Mouse (Mus musculus) kidney, postnatal 0 days (tissue): ENCODE results near the gene Fyn. TPM values are rescaled to one million over a fixed set of nuclear protein-coding genes. Genes with fewer than 3 reads are reported as not detected.

Source experiments
- ATAC-seq: fragments of 200-750 bp; cut with Nextera tagmentation; replicated peaks from 2 replicates; pipeline ENCODE4 v1.8.0; 2017; ENCODE audit warnings: low read depth, moderate number of reproducible peaks, moderate TSS enrichment, moderate library complexity; ENCODE audit not compliant: low FRiP score
- DNase-seq: peaks from one replicate; pipeline ENCODE4 v3.0.0-alpha.2; 2016; ENCODE audit warnings: low spot score
- H3K27ac ChIP-seq: fragments of 300-500 bp; sonication (generic); 2 replicates; pipeline ENCODE4 v1.5.1; 2014; ENCODE audit warnings: mild to moderate bottlenecking
- H3K27me3 ChIP-seq: fragments of 300-500 bp; sonication (generic); 2 replicates; pipeline ENCODE4 v1.6.1; 2014; ENCODE audit warnings: low read length, mixed read lengths; ENCODE audit not compliant: insufficient read depth
- H3K36me3 ChIP-seq: fragments of 300-500 bp; sonication (generic); 2 replicates; pipeline ENCODE4 v1.6.1; 2014; ENCODE audit warnings: low read length, mixed read lengths; ENCODE audit not compliant: insufficient read depth
- H3K4me1 ChIP-seq: fragments of 300-500 bp; sonication (generic); replicated peaks from 2 replicates; pipeline ENCODE4 v1.6.1; 2014; ENCODE audit warnings: antibody characterized with exemption, low read length, mixed read lengths; ENCODE audit not compliant: insufficient read depth
- H3K4me2 ChIP-seq: fragments of 300-500 bp; sonication (generic); 2 replicates; pipeline ENCODE4 v1.6.1; 2014; ENCODE audit warnings: mild to moderate bottlenecking, low read length, moderate library complexity, mixed read lengths
- H3K4me3 ChIP-seq: fragments of 300-500 bp; sonication (generic); replicated peaks from 2 replicates; pipeline ENCODE4 v1.5.1; 2014; ENCODE audit warnings: low read depth, low read length
- H3K9ac ChIP-seq: fragments of 300-500 bp; sonication (generic); 2 replicates; pipeline ENCODE4 v1.6.1; 2014; ENCODE audit warnings: low read depth, low read length
- H3K9me3 ChIP-seq: fragments of 300-500 bp; sonication (generic); replicated peaks from 2 replicates; pipeline ENCODE4 v1.6.1; 2016; ENCODE audit warnings: low read length, inconsistent platforms, mixed read lengths
- CTCF ChIP-seq: IDR thresholded peaks from 2 replicates; pipeline ENCODE4 v1.5.1; 2016; ENCODE audit warnings: antibody characterized with exemption, low read depth, mild to moderate bottlenecking, moderate library complexity
- WGBS: fragments of 180-500 bp; shearing (Covaris S2); extraction: QIAGEN DNeasy Blood & Tissue Kit; methylation state at CpG from one replicate; pipeline ENCODE4 v1.1.7; 2014; 5-methylcytosine and 5-hydroxymethylcytosine counted together
- polyA plus RNA-seq: library from polyadenylated mRNA; unstranded; fragments of >200 nt; fragmentation: Nextera tagmentation; extraction: Ambion mirVana; gene quantifications from 2 replicates; pipeline ENCODE4 v1.2.1, GENCODE M21; 2015

Fyn gene
- polyA plus RNA-seq, 1 experiment from 2014 or later = 27.8 TPM

GRCm38 (mm10) chr10:39594716-39595115 is 226.1 kb downstream of the Fyn start:
- Histone ChIP-seq H3K9ac (no peak overlapping the region), H3K4me1 (0 out of 2 replicates have a peak, but pooled peaks cover 3% of the 10 kb centered on the region), H3K36me3 (no peaks in the 10 kb centered on the region), H3K4me3 (no peak overlapping the region), H3K9me3 (peaks cover 11% of the 10 kb centered on the region; the same call in 1 of the 2 replicates), H3K27me3 (no peaks in the 10 kb centered on the region), H3K27ac (no peak overlapping the region), H3K4me2 (no peak overlapping the region)
- ATAC-seq = no peak
- 91% methylated on average over 1 of the region's 1 CpGs for WGBS
- DNase-seq = no peak
- no peak for TF ChIP-seq CTCF

GRCm38 (mm10) chr10:39595862-39596261 is 227.2 kb downstream of the Fyn start:
- ATAC-seq = no peak
- no peak for TF ChIP-seq CTCF
- WGBS = 57% methylated on average over 3 of the region's 3 CpGs

GRCm38 (mm10) chr10:39597116-39597791 is 228.6 kb downstream of the Fyn start:
- WGBS = 28% methylated on average over 9 of the region's 9 CpGs
- no peaks in the 10 kb centered on the region for H3K36me3 ChIP-seq
- 0 out of 2 replicates have a peak, but pooled peaks cover 3% of the 10 kb centered on the region for H3K4me1 ChIP-seq
- TF ChIP-seq CTCF = no peak
- no peak overlapping the region for H3K4me3 ChIP-seq
- H3K9ac ChIP-seq = no peak overlapping the region
- ATAC-seq = no peak
- no peak overlapping the region for H3K27ac ChIP-seq
- no peak for DNase-seq
- H3K27me3 ChIP-seq = no peaks in the 10 kb centered on the region
- peaks cover 11% of the 10 kb centered on the region; the same call in 1 of the 2 replicates for H3K9me3 ChIP-seq
- H3K4me2 ChIP-seq = no peak overlapping the region

More at GRCm38 (mm10) chr10:39595862-39596261, 227.2 kb downstream of the Fyn start:
- no peak overlapping the region for H3K27ac ChIP-seq
- H3K27me3 ChIP-seq = no peaks in the 10 kb centered on the region
- no peaks in the 10 kb centered on the region for H3K36me3 ChIP-seq
- H3K4me3 ChIP-seq = no peak overlapping the region
- no peak overlapping the region for H3K4me2 ChIP-seq
- no peak overlapping the region for H3K9ac ChIP-seq
- 0 out of 2 replicates have a peak, but pooled peaks cover 3% of the 10 kb centered on the region for H3K4me1 ChIP-seq
- peak; percentile 21 for DNase-seq
- peaks cover 11% of the 10 kb centered on the region; the same call in 1 of the 2 replicates for H3K9me3 ChIP-seq

GRCm38 (mm10) chr10:39597792-39598183 is 229.1 kb downstream of the Fyn start:
- Histone ChIP-seq H3K4me2 (no peak overlapping the region), H3K36me3 (no peaks in the 10 kb centered on the region), H3K4me3 (no peak overlapping the region), H3K27me3 (no peaks in the 10 kb centered on the region), H3K27ac (no peak overlapping the region), H3K4me1 (0 out of 2 replicates have a peak, but pooled peaks cover 3% of the 10 kb centered on the region), H3K9ac (no peak overlapping the region), H3K9me3 (peaks cover 11% of the 10 kb centered on the region; the same call in 1 of the 2 replicates)
- ATAC-seq (no peak), DNase-seq (no peak)
- TF ChIP-seq CTCF = no peak
- 49% methylated on average over 3 of the region's 3 CpGs for WGBS

DNA sequence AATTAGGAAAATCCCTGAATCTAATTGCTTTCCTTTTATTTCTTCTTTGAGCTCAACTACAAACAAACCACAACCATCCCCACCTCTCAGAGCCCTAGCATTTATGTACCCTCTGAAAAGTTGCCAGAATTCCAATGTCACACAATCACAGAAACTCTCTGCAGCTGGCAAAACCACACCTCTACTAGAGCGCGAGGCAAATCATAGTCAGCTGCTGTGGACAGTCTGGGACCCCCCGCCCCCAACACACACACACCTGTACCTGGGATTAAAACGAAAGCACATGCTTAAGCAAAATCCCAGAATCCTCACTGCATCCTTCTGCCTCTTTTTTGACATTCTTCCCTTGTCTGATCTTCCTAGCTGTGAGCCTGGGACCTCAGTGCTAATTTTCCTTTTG is 230.9 kb downstream of the Fyn start:
- TF ChIP-seq CTCF = no peak
- Histone ChIP-seq H3K4me2 (no peak overlapping the region), H3K4me3 (no peak overlapping the region), H3K9me3 (no peaks in the 10 kb centered on the region), H3K27ac (no peak overlapping the region), H3K4me1 (0 out of 2 replicates have a peak, but pooled peaks cover 3% of the 10 kb centered on the region), H3K36me3 (no peaks in the 10 kb centered on the region), H3K9ac (no peak overlapping the region), H3K27me3 (no peaks in the 10 kb centered on the region)
- WGBS = 88% methylated on average over 4 of the region's 4 CpGs
- DNase-seq (no peak), ATAC-seq (no peak)

DNA sequence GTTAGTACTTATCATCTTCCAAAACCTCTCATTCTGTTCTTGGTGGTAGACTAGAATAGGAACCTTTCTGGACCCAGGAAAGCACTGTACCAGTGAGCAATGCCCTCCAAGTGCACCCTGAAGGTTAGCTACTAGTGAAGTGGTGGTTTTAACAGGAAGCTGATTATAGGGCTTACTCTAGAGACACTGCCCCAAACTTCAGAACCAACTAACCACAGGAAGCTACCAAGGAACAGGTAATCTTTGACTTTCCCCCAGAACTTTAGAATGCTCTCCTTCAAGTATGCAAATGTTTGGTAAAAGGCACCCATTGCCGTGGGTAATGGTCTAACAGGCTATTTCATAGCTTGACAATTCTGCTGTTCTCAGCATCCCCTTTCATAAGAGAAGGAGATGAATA is 231.5 kb downstream of the Fyn start:
- Histone ChIP-seq H3K4me3 (no peak overlapping the region), H3K27me3 (no peaks in the 10 kb centered on the region), H3K4me2 (no peak overlapping the region), H3K9me3 (no peaks in the 10 kb centered on the region), H3K9ac (no peak overlapping the region), H3K4me1 (0 out of 2 replicates have a peak, but pooled peaks cover 3% of the 10 kb centered on the region), H3K36me3 (no peaks in the 10 kb centered on the region), H3K27ac (no peak overlapping the region)
- DNase-seq (no peak), ATAC-seq (no peak)
- 58% methylated on average over 1 of the region's 1 CpGs for WGBS
- TF ChIP-seq CTCF = no peak

GRCm38 (mm10) chr10:39601068-39601467 is 232.4 kb downstream of the Fyn start:
- Histone ChIP-seq H3K36me3 (no peaks in the 10 kb centered on the region), H3K4me3 (no peak overlapping the region), H3K4me2 (no peak overlapping the region), H3K27me3 (no peaks in the 10 kb centered on the region), H3K9ac (no peak overlapping the region), H3K4me1 (0 out of 2 replicates have a peak, but pooled peaks cover 3% of the 10 kb centered on the region), H3K9me3 (peaks cover 3% of the 10 kb centered on the region; the same call in 1 of the 2 replicates), H3K27ac (no peak overlapping the region)
- no peak for TF ChIP-seq CTCF
- WGBS = 56% methylated on average over 5 of the region's 5 CpGs
- DNase-seq = no peak
- no peak for ATAC-seq
